Mouse (Mus musculus): ENCODE measurements around the gene Arhgap22.

Gene Arhgap22

DNA sequence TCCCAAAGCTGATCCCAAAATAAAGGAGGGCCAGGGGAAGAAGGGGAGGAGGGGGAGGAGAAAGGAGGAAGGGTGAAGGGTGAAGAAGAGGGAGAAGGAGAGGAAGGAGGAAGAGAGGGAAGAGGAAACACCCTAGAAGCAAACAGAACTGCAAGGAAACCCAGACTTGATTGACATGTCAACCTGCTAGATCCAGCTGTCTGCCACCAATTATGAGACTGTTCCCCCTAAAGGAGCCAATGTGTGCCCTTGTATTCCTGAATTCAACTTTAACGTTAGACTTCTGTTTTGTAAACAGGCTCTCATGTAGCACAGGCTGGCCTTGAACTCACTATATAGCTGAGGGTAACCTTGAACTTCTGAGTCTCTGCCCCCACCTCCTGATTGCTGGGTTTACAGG, 1.3 kb downstream of the Arhgap22 start:
- DNase-seq: no peak

DNA sequence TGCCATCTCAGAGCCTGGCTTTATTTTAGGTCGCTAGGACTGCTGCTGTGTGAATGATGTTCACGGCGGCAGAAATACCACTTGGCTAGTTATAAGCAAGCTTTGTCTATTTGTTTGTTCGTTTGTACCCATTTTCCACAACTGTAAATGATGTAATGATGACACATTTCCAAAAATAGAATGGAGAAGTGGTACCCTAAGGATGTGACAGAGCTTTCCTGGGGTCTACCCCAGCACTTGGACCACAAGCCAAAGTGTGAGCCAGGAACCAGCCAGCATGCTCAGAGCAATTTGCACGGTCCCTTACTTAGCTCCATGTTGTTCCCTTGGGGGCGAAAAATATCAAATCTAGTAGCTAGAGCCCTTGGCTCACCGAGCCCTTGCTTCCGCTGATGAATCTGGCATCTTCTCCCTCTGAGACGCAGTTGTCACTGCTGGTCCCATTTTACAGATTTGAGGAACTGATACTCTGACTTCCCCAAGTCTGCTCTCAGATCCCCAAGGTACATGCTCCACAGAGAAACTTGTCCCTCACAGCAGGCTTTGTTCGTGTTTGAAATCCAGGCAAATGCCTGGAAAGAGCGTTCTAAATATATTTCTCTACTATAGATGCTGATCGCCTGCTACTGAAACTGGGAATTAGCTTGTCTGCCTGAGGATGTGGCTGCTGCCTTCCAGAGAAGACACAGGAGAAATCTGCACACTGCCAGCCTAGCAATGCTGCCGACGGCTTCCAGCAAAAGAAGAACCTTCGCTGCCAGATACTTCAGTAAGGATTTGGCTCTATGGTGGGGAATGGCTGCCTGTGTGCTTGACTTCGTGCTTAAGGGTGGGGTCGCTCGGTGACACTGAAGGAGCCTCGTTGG, 2.8 kb downstream of the Arhgap22 start:
- no peak for DNase-seq

DNA sequence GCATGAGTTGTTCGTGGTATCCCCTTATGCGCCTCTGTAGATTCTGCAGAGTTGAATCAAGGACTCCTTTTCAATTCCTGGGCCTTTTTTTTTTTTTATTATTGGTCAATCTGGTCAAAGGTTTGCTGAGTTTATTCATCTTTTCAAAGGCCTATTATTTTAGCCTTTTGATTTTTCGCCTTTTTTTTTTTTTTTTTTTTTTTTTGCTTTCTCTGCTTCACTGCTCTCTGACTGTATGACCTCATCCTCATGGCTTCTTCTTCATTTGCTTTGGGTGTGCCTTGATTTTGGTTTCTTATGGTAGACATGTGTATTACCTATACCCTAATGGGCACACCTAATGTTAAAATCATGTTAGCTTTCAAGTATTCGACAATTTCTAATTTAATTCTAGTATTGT, 11.4 kb downstream of the Arhgap22 start:
- DNase-seq: no peak

DNA sequence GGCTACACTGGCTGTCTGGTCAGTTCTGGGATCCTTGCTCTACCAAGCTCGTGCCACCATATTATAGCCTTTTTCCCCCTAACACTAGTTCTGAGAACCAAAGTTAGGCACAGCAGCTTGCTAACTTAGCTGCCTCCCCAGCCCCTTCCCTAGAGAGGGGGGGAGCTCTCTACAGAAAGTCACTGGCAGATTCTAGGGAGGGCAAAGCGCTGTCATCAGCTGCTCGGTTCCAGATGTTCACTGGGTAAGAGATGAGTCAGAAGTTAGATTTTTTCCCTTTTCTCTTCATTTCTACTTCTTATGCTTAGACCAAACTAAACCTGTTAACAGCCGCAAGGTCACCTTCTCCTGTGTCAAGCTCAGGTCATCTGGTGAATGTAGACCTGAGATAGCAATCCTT, 16.8 kb downstream of the Arhgap22 start:
- DNase-seq: no peak

DNA sequence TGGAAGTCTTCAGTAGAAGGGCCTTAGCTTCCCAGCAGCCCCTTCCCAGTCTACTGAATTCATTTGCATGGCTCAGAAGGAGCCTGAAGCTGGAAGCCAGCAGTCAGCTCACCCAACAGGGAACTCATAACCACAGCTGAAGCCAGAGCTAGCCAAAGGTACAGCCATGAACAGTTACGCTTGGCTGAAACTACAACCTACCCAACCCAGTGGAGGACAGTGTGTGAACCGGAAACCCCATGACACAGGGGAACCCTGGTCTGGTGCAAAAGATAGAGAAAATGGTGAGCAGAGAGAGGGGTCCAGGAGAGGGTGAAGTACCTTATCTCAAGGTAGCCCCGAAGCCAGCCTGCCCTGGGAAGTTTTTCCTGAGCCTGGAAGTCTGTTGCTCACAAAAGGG, 17.5 kb downstream of the Arhgap22 start:
- DNase-seq: no peak

DNA sequence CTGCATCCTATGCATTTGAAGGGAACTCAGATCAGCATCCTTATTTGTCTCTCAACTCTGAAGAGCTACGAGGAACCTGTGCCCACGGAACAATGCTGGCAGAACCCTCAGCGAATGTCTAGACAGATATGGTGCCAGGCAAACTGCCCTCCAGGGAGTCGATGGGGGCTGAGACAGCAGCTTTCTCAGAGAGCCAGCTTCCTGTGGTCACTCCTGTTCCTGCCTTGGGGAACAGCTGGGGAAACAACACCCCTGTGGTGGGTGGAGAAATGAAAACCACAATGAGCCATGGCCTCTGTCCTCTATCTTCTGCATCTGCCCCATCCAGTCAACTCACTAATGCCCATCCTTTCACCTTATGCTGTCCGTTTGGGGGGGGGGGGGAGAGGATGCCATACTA, 18.2 kb downstream of the Arhgap22 start:
- DNase-seq: no peak

DNA sequence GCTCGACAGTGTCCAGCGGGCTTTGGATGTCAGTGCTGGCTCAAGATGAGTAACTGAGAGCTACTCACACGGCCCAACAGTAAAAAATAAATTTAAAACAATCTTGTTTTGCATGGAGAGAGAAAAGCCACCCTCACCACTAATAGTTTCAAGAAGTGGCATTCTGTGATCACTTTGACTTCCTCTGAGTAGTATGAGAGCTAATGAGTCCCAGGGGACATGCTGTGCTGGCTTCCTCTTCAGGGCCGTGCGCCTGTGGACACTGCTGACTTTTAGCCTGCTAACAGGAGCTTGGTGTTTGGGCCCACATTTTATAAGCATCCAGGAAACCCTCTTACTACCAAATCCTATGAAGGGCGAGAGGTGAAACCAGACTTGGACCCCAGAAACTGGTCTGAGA, 21.8 kb downstream of the Arhgap22 start:
- DNase-seq: no peak

DNA sequence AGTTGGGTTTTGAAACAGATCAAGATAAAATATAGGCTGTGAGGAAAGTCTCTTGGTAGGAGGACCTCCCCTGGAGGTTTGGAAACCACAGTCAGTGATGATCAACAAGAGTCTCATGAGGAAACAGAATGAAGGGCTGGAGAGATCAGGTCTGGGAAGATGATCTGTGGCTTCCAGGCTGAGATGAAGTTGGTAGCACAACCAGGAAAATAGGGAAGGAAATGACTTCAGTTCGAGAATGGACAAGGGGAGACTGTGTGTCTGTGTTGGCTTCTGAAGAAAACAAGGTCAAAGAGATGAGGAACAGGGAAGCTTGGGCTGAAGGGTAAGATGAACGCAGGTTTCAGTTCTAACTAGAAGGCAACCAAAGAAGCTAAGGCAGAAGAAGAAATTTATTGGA, 26.6 kb downstream of the Arhgap22 start:
- no peak for DNase-seq

DNA sequence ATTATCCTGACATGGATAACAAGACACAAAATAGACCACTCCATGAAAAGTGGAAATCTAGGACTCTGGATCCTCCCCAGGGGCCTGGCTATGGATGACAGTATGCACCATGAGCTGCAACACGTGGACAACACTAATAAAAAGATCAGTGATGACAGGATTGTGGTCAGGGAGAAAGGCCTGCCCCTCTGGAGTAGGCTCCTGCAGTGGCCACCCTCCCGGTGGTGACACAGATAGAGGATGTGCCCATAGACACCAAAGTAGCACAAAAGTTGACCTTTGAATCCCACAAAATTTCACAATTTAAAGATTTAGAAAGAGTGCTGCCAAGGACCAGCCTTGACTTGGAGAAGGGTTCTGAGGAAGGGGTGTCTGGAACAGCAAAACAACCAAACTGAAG, 29.4 kb downstream of the Arhgap22 start:
- no peak for DNase-seq

DNA sequence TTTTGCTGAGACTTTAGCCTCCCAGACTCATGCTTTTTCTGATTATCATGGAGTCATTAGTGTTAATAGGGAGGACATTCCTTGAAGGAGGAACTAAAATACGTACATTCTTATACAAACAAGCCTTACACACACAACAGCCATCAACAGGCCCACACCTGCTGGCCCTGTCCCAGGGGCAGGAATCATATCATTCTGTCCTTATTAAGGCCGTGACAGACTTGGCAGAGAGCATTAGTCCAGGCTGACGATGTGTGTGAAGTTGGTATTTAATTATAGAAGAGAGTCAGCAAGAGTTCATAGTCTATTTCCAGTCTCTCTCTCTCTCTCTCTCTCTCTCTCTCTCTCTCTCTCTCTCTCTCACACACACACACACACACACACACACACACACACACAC, 30.7 kb downstream of the Arhgap22 start:
- DNase-seq: no peak

DNA sequence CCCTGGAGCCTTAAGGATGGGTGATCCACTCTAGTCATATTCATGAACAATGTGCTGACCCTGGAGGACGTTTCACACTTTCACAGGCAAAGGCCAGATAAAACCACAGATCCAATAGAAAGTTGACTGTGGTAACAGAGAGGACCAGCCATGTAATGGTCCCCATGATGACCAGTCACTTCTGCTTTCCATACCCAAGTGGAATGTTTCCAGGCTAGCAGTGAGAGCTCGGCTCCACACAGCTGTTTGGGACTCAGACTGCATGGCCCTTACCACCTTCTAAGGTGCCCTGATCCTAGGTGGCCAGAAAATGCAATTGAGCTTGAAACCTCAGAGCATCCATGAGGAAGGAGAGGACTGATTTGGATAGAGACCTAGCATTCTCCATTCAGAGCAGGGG, 31.1 kb downstream of the Arhgap22 start:
- no peak for DNase-seq

DNA sequence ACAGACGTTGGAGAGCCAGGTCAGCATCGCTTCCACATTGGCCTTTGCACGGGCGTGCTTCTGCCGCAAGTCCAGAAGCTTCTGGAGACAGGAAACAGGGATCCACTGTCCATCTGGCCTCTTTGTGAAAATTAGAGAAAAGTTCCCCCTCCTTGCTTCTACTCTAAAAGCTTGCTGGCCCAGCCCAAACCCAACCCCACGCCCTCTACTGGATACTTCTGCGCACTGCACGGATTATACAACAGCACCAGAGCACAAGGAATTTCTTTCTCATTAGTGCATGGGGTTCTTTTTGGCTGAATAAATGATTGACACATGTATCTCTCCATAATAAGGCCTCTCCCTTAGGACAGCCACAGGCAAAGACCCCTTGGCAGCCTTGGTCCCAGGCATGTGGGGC, 32.6 kb downstream of the Arhgap22 start:
- peak; percentile 41 for DNase-seq

DNA sequence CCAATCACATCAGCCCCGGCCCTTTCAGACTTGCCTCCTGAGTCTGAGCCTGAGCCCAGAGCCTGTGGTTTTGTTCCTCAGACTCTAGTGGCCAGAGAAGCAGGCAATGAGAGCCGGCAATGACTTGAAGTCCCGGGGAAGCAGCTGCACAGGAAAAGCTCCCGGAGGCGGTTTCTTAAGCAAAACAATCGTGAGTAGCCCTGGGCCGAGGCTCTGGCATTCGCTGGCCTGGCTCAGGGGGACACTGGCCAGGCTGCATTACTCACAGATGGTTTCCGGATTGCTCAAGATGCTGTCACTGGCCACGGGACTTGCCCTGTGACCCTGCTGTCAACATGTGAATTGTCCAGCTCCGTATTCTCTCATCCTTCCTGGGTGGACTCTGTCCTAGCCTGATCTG, 33.8 kb downstream of the Arhgap22 start:
- DNase-seq: peak; percentile 44

DNA sequence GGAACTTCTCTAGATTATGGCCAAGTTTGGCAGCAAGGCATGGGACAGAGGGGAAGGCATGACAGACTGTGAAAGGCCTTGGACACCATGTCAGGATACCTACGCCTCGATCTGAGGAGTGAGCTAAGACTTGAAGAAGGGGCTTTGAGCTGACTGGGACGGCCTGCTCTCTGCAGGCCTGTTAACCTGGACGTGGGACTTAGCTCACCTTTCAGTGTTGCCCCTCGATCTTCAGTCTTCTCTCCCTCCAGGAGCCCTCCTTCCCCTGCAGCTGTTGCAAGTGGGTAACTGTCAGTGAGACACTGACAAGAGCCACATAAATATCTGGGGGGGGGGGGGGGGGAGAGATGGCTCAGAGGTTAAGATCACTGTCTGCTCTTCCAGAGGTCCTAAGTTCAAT, 34.9 kb downstream of the Arhgap22 start:
- DNase-seq: no peak

DNA sequence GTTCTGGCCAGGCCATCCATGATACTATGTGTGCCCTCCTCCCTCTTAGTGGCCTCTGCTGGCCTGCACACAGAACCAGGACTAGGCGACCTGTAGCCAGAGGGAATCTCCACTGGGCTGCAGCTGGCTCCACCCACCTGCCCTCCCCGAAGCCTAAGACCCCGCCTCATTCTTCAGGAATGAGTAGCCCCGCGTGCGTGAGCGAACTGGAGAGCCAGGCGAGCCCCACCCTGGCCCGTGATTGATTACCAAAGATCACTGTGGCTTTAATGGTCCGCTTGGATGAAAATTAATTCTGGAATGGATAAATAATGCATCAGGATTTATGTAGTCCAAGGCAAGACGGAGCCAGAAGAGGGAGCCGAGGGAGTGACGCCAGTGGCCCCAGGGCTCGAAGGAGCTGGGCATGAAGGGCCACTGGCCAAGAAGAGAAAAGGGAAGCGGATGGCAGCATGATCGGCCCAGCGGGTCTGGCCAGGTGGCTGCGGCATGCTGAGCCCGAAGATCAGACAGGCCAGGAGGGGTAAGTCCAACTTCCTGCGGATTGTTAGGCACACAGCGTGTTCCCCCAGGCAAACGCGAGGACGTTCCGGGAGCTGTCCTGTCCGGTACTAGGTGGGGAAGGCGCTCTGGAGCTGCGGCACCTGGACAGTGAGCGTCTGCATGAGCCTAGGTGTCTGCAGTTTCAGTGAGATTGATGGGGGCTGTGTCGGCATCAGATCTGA, 36.6 kb downstream of the Arhgap22 start:
- peak; percentile 67 for DNase-seq

DNA sequence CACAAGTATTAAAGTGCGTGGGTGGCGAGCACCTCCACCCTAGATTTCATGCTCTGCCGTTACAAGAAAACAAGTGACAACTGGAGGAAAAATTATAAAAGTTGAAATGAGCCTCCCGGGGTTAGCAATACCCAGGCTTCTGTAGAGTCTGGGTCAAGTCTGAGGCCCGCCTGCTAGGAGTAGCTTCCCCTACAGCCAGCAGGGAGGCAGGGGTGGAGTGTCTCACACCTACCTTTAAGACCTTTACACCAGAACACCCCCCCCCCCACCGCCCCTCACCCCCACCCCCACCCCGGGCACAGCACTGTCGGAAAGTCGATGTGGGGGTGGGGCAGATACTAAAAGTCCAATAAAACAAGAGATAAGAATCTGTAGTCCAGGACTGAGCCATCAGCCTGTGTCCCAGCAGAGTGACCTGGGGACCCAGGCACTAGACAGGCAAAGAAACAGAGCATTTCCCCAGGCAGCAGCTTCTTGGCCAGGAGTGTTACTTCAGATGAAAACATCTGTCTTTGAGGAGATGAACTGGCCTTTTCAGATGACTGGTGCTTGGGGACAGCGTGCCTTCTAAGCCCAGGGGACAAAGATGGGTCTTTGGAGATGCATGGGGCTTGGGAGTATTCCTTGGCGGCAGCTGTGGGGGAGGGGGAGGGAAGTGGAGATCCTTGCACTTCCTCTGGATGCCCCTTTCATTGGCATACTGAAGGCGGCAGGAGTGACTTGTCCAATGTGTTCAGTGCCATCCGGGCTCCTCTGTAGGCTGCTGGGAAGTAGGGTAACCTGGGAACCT, 37.3 kb downstream of the Arhgap22 start:
- peak; percentile 23 for DNase-seq

DNA sequence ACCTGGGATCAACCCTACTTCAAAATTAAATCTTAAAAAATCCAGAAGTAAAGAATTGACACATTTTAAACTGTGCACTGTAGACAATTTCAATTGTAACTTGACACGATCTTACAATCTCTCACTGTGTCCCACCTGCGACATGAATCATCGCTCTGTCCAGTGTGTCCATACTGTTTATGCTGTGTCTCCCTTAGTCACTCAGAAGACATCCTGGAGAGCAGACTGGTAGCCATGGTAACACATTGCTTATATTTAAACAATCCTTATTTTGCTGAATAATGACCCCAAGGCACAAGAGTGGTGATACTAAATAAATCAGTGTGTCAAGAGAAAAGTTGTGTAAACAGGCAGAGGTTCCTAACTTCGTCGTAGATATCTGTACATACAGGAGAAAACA, 44.4 kb downstream of the Arhgap22 start:
- no peak for DNase-seq

DNA sequence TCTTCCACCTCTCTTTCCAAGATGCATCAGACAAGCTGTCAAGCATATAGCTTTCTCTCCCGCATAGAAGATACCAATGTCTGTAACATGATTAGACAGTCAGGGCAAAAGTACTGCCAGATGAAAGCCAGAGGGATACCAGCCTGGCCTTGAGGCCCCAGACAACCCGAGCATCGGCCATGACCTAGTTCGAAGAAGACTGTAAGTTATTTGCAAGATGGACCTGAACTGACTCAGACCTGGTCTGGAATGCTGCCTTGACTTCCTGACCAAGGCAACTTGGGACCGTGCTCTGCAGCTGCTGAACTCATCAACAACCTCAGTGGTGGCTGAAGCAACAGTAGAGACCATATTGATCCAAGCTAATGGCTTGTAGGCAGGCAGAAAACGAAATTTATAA, 46.3 kb downstream of the Arhgap22 start:
- no peak for DNase-seq

DNA sequence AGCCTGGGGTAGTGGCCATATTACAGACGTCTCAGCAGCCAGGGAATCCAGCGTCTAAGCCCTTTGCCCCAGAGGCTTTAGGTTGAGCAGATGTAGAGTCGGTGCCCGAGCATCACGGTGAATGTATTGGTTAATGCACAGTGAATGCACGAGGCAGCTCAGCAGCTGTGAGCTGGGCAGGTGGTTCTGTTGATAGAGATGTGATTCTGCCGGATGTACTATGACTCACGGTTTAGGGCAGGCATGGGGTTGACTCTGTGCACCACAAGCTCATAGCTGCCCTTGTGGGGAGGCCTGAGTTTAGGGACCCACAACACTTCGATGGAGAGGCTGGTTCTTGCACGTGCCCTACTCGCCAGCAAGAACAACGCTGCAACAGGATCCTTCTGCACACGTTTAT, 51.0 kb downstream of the Arhgap22 start:
- DNase-seq: no peak

DNA sequence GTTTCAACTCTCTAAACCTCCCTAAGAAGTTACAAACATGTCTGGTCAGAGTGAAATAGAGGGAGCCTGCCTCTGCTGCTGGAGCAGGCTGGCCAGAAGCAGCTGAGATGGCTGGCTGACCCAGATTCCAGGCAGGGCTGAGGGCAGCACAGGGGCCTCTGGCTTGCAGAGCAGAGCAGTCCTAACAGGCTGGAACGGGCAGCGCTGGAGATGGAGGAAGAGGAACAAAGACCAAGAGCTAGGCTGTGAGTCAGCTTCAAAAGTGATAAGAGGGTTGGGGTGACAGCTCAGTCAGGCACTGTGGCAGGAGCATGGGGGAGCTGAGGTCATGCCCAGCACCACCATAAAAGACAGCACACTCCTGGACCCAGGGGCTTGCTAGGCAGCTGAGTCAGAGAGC, 62.4 kb downstream of the Arhgap22 start:
- DNase-seq: peak; percentile 62

DNA sequence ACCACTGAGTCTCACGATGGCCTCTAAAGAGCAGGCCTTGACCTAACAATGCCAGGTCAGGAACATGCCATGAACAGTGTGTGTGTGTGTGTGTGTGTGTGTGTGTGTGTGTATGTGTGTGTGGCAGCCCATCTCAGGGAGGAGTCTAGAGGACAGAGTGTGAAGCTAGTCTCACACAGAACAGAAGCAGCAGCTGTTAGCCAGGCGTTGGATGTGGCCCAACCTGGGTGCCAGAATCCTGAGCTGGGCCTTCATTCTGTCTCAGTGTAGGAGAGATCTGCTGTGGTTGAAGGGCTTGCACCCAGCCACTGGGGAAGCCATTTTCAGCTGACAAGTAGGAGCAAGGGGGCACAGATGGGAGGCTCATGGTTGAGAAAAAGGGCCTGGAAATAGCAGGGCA, 64.5 kb downstream of the Arhgap22 start:
- DNase-seq: no peak

DNA sequence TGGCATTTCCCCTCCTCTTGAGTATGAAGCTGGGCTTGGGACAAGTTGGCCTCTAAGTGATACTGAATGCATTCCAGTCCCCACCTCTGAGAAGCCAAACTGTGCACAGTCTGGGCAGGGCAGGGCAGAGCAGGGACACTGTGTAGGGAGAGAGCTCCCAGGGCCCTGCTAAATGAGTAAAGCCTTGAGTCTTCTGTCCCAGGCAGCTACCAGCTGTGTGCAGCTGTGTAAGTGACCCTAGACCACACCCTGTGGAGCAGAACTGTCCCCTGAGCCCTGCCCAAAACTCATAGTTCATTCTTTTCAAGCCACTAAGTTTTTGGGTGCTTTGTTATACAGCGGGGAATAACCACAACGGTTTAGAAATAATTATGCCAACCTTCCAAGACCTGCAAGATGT, 67.1 kb downstream of the Arhgap22 start:
- no peak for DNase-seq

DNA sequence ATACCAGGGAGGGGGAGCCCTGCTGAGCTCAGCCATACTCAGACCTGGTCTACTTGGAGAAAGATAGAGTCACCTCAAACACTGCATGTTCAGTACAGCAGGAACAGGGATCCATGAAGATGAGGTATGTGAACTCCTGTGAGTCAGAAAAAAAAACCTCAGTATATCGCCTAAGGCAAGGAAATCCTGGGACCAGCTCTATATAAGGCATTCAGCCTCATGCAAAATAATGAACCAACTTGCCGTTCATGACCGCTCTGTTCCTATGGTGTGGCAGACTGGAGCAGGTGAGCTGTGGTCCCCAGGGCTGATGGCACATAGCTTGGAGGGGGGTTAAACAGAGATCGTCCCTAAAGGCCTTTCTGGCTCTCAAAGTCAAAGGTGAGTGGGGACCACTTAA, 68.6 kb downstream of the Arhgap22 start:
- DNase-seq: no peak

DNA sequence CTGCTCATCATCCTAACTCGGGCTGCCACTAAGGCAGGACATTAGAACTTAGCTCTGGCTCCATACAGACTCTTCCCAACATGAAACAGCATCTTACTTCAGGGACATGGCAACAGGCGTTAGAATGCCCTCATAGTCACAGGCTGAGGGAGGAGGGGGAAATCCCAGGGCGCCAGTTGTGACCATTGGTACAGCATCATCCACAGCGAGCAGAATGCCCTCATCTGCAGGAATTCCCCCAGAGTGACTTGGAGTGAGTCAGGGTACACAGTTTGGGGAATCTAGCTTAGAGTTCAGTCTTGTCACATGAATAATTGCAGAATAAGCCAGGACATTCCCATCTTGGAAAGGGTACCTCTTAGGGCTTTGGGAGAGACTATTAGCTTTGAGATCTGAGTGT, 74.1 kb downstream of the Arhgap22 start:
- DNase-seq: no peak
